Mouse (Mus musculus): ENCODE results near the gene Tra2a.

- no peak for TF ChIP-seq POLR2A (IDR thresholded peaks at IDR 0.05; ENCODE audit: borderline replicate concordance, insufficient read depth, low read length)
- no peak for TF ChIP-seq CTCF (IDR thresholded peaks at IDR 0.05; ENCODE audit: borderline replicate concordance, insufficient read depth, low read depth, low read length)
Observed at GRCm38 (mm10) chr6:49211596-49211995, 52.2 kb downstream of the Tra2a start.

All from cerebellum, adult 2 months (tissue).